Mouse (Mus musculus) gastrocnemius, adult 2 months (tissue): Measurements from ENCODE around the gene Aox3. TPM values are rescaled to one million over a fixed set of nuclear protein-coding genes. Genes with fewer than 3 reads are reported as not detected.

ENCODE experiments used
- DNase-seq: peaks from one replicate; pipeline ENCODE4 v3.0.0; 2022
- H3K27ac ChIP-seq: fragments of 200-600 bp; 2 replicates; pipeline ENCODE4 v1.8.1; 2022; ENCODE audit warnings: mild to moderate bottlenecking
- H3K4me3 ChIP-seq: fragments of 200-600 bp; 2 replicates; pipeline ENCODE4 v1.8.1; 2022; ENCODE audit warnings: mild to moderate bottlenecking, moderate library complexity
- CTCF ChIP-seq: fragments of 200-600 bp; IDR thresholded peaks from 2 replicates; pipeline ENCODE4 v1.8.1; 2022; ENCODE audit warnings: antibody characterized with exemption, mild to moderate bottlenecking, moderate library complexity
- intact Hi-C: fragments of 180-260 bp; cut with DNase I; formaldehyde crosslinking; loops from one replicate; pipeline ENCODE4 v1.15.1; 2025
- total RNA-seq, 2 experiments: library from RNA; stranded (reverse); gene quantifications; 2 replicates each; pipeline ENCODE4 v1.2.3; 2021

Gene Aox3
- total RNA-seq, 2 experiments from 2014 or later = 0.45 to 1.1 TPM

DNA sequence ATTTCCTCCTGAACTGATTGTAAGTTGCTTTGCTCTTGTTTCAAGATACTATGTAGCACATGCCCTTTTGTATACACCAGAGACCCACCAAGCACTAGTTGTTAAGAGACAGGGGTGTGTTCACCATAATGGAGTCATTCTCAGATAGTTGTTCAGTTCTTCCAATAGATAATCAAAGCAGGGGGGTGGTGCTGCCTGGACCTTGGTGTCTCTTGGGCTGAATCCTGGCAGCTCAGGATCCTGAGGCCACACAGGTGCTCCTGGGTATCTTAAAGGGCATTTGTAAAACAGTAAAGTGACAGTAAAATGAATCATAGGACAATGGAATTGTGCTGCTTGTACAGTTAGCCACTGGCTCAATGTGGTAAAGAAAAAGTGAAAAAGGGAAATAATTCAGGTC is 116.0 kb downstream of the Aox3 start:
- Histone ChIP-seq H3K4me3 (no peak overlapping the region), H3K27ac (no peak overlapping the region)
- no peak for TF ChIP-seq CTCF
- DNase-seq = no peak
- intact Hi-C loops = no loop called here

- H3K4me3 ChIP-seq = no peak overlapping the region
- no peak overlapping the region for H3K27ac ChIP-seq
- intact Hi-C loops = no loop called here
- no peak for TF ChIP-seq CTCF
- no peak for DNase-seq
Measured at GRCm38 (mm10) chr1:58229774-58230173, 116.8 kb downstream of the Aox3 start.

DNA sequence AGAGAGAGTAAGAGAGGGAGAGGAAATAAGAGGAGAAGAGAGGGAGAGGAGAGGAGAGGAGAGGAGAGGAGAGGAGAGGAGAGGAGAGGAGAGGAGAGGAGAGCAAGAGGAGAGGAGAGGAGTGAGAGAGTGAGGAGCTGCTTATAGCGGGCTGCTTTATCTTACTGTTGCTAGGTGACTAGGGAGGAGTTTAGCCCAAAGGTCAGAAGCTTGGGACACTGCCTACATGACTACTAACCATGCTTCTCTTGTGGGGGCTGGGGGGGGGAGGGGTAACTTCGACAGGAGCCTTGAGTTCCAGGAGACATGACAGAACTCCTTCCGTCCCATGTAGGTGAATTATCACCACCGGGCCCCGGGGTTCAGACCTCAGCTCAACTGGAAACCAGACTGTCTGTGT is 117.6 kb downstream of the Aox3 start:
- H3K4me3 ChIP-seq = no peak overlapping the region
- intact Hi-C loops = no loop called here
- DNase-seq = no peak
- no peak overlapping the region for H3K27ac ChIP-seq
- no peak for TF ChIP-seq CTCF

DNA sequence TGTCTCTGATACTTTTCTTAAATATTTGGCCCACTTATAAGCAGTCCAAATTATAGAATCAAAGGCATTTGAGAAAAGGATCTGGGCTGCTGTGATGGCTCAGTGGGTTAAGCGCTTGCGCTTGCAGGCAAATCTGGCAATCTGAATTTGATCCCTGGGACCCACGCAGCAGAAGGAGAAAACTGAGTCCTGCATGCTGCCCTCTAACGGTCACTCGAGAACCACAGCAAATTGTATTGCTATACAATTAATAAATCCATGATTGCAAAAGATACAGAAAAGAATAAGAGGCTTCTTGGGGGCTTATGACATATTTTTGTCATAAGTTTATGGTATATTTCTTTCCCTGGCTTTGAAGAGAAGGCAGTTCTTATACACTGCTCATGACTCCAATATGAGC is 122.5 kb downstream of the Aox3 start:
- DNase-seq = no peak
- peak; percentile 10; the same call in 1 of the 2 replicates for TF ChIP-seq CTCF
- no peak overlapping the region for H3K27ac ChIP-seq
- intact Hi-C loops = loop anchor here (5.0 kb wide), 1 partner anchor 37 kb away; no protein-coding TSS in a partner anchor
- H3K4me3 ChIP-seq = no peak overlapping the region

DNA sequence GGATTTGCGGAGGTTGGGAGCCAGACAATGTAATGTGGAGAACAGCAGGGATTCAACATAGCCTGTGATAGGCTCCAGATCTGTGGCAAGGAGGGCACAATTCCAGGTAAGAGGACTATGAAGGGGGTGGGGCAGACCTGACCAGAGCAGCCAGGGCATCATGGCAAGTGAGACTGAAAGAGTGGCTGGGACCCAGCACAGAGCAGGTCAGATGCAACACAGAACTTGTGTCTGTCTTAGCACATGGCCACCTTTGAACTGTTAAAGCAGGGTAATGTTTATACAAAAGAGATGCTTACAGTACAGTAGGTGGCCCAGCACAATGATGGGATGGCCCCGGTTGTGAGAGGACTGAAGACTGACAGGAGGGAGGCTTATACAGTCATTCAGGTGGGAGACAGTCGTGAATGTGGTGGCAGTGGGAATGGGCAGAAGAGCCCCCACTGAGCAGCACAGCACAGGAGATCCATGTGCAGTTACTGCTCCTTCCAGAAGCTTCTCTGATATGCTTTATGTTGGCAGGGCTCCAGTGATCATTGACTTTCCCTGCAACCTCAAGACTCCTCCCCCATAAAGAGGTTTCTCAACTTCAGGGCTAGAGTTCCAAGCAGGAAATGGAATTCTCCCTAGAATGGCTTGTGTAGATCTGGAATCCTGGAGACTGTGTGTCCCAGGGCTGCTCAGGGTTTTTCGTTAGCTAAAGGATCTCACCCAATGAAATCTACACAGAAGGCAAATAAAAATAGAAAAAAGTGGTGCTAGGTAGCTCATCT is 124.8 kb downstream of the Aox3 start:
- intact Hi-C loops = loop anchor here (5.0 kb wide), 1 partner anchor 35 kb away; no protein-coding TSS in a partner anchor
- Histone ChIP-seq H3K27ac (no peak overlapping the region), H3K4me3 (no peak overlapping the region)
- no peak for DNase-seq
- TF ChIP-seq CTCF = no peak

DNA sequence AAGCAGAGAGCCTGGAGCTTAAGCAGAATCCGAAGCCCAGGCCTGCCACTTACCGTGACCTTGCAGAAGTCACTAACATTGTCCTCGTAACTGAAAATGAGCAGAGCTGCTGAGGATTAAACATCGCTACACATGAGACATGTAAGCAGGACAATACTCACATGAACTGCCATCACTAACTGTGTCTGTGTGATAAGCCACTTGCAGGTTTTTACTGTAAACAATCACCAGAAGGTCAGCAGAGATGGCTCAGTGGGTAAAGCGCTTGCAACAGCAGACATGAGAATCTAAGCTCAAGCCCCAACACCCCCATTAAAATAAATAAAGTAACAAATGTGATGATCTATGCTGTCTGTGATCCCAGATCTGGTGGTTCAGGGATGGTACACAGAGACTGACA is 125.5 kb downstream of the Aox3 start:
- H3K4me3 ChIP-seq = no peak overlapping the region
- DNase-seq = no peak
- intact Hi-C loops = loop anchor here (5.0 kb wide), 1 partner anchor 34 kb away; no protein-coding TSS in a partner anchor
- no peak for TF ChIP-seq CTCF
- no peak overlapping the region for H3K27ac ChIP-seq

DNA sequence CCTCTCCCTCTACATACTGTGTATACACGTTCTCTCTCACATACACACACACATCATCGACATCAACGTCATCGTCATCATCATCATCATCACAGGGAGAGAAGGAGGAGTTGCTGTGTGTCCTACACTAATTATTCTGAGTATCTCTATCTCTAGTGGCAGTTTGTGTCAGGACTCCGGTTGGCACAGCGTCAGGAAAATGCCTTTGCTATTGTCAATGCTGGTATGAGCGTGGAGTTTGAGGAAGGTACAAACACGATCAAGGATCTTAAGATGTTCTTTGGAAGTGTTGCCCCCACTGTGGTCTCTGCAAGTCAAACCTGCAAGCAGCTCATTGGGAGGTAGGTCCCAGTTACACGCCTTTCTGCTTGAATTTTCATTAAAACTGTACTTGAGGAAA is 126.0 kb downstream of the Aox3 start:
- intact Hi-C loops = loop anchor here (5.0 kb wide), 1 partner anchor 33 kb away; no protein-coding TSS in a partner anchor
- H3K4me3 ChIP-seq = no peak overlapping the region
- DNase-seq = no peak
- no peak for TF ChIP-seq CTCF
- no peak overlapping the region for H3K27ac ChIP-seq

DNA sequence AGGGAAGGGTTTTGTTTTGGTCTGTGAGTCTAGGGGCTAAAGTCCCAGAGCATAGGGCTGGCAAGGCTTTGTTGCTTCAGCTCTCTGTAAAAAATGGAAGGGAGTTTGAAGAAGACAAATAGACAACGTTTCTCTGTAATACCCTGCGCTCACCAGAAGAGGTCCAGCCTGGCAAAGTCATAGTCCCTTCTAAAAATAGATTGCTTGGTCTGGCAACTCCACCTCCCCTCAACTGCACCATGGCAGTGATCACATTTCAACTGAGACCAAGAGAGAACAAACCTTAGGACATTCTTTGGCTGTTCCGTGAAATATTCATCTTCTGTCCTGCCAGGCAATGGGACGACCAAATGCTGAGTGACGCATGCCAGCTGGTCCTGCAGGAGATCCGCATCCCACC is 127.4 kb downstream of the Aox3 start:
- DNase-seq = peak; percentile 47
- intact Hi-C loops = loop anchor here (5.0 kb wide), 1 partner anchor 52 kb away; no protein-coding TSS in a partner anchor

GRCm38 (mm10) chr1:58244487-58244886 is 131.6 kb downstream of the Aox3 start:
- Histone ChIP-seq H3K4me3 (no peak overlapping the region), H3K27ac (no peak overlapping the region)
- no peak for DNase-seq
- no peak for TF ChIP-seq CTCF
- intact Hi-C loops = loop anchor here (5.0 kb wide), 1 partner anchor 48 kb away; no protein-coding TSS in a partner anchor

More for the DNA sequence above, 127.4 kb downstream of the Aox3 start:
- Histone ChIP-seq H3K4me3 (no peak overlapping the region), H3K27ac (no peak overlapping the region)
- TF ChIP-seq CTCF = peak; percentile 55

DNA sequence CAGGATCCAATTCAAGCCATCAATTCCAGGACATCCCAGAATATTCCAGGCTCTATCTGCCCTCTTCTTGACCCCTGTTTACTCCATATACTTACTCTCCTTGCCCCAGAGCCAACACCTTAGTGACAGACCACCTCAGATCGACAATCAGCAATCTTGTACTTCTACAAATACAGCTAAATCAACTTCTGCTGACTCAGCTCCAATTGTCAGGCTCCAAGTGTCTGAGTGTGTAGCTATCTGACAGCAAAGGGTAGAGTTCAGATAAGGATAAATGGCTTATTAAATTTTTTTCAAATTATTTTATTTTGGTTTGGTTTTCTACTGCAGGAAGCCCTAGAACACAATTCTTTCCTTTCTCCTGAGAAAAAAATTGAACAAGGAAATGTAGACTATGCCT is 135.6 kb downstream of the Aox3 start:
- intact Hi-C loops = no loop called here
- Histone ChIP-seq H3K4me3 (no peak overlapping the region), H3K27ac (no peak overlapping the region)
- TF ChIP-seq CTCF = no peak
- no peak for DNase-seq

Other genes starting within 250 kb of the Aox3 start
- gene Sgo2a, start 117.2 kb upstream of the Aox3 start, total RNA-seq = under 1 TPM; 0.13 to 0.56 TPM
- 1 to 10 TPM; 5.7 to 7.0 TPM for gene Kctd18, start 94.2 kb upstream of the Aox3 start, total RNA-seq
- 10 to 100 TPM in 1 of 2 experiments, 1 to 10 TPM in 1; 8.2 to 10.8 TPM for gene Aox1, start 83.2 kb upstream of the Aox3 start, total RNA-seq
- gene Aox4, start 97.3 kb downstream of the Aox3 start, total RNA-seq = not detected
- gene Aox2, start 165.2 kb downstream of the Aox3 start, total RNA-seq = under 1 TPM; 0.10 to 0.11 TPM